Mouse (Mus musculus): ENCODE data around the gene Cep170. TPM values are rescaled to one million over a fixed set of nuclear protein-coding genes. Genes with fewer than 3 reads are reported as not detected.

Cep170 gene
- total RNA-seq, 2 experiments from 2014 or later = 24.8 to 26.2 TPM

Small RNA genes lying within 50 kb of the gene (microRNA-seq; reads per million reads assigned to microRNA genes)
- 264 to 298 reads per million in 2 experiments for gene Mir350 (ENCODE audit: borderline number of aligned reads in 2 of 2)

Other genes starting within 250 kb of the Cep170 start
- gene Sdccag8, start 593 bp upstream of the Cep170 start, total RNA-seq (2021) = 1 to 10 TPM; 4.7 to 5.8 TPM

Measured in heart, postnatal 36 days (tissue).